Mouse (Mus musculus) kidney, adult 9 months (tissue): ENCODE measurements at regions not wholly inside any gene's neighbourhood (a gene's known extent, or its start where the extent isn't known, plus 50 kb on each side); places are given as distances from the start of the nearest gene placed in this dataset.

Experiments
- DNase-seq: peaks from one replicate; pipeline ENCODE4 v3.0.0; 2022

GRCm38 (mm10) chr4:12230731-12231130, 58.9 kb upstream of the Fam92a start:
- peak; percentile 14 for DNase-seq
